Mouse (Mus musculus) common myeloid progenitor, adult 5-6 weeks (primary cell): ENCODE measurements around the gene Hivep1. TPM values are rescaled to one million over a fixed set of nuclear protein-coding genes. Genes with fewer than 3 reads are reported as not detected.

ENCODE experiments used
- ATAC-seq: replicated peaks from 2 replicates; pipeline ENCODE4 v1.8.0; 2016; ENCODE audit warnings: low read depth, mild to moderate bottlenecking, moderate TSS enrichment, inconsistent platforms; ENCODE audit not compliant: poor library complexity, severe bottlenecking
- total RNA-seq: library from RNA; stranded (forward); fragments of 200-1000, 187-1606 nt; gene quantifications from 2 replicates; pipeline ENCODE4 v1.2.3, GENCODE M21; 2017

Gene Hivep1
- total RNA-seq, 1 experiment from 2014 or later = 26.6 TPM

- ATAC-seq = peak; percentile 48
These were observed 56.8 kb downstream of the Hivep1 start for GRCm38 (mm10) chr13:42108483-42109215.

DNA sequence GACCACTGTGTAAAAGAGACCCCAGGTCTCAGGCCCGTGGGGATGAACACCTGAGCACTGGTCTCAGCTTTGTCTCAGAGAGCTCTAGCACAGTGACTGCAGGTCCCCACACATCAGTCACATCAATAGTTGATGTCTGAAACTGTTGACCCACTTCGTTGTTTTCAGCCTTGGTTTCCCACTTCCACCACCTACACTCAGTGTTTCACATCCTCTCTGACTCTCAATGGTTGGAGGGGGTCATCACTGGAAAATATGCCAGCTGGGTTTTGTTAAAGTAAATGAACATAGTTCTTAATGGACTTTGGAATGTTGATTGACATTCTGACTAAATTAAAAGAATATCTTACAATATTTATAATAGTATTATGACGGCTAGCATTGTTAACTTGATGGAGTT lies 58.6 kb downstream of the Hivep1 start:
- ATAC-seq = no peak

DNA sequence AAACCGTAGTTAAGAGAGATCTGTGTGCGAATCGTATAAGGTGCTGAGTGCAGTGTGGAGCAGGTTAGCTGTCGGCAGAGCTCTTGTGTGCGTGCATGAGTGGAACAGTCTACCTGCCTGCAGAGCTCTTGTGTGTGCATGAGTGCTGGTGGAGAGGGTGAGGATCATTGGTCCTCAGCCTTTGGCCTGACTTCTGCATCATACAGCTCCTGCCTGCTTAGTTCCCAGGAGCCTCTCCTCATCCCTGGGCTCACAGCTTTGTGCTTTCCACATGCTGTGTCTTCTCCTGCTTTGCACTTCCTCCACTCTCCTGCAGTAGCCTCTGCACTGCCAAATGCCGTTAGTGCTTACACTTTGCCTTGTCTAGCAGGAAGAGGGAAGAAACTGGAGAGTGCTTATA lies 60.2 kb downstream of the Hivep1 start:
- peak; percentile 33; the same call in 1 of the 2 replicates for ATAC-seq

GRCm38 (mm10) chr13:42112748-42113147 lies 60.9 kb downstream of the Hivep1 start:
- no peak for ATAC-seq

DNA sequence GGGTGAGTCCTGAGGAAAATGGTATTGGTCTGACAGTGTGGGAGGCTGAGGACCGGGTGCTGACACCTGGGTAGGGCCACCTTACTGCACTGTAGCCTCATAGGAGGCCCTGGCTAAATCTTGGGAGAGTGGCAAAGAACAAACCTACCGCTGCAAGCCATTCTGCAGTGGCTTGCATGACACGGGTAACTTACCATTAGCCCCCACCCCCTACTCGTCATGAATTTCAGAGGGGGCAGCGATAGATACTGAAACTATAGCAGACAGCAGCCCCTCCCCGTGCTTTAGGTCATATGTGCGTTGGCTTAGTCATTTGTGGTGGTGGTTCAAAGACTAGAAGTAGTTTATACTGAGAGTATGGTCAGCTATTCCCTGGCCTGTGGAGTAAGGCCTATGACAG lies 61.8 kb downstream of the Hivep1 start:
- ATAC-seq = no peak

- ATAC-seq = no peak
These were observed 64.5 kb downstream of the Hivep1 start for GRCm38 (mm10) chr13:42116301-42116700.

- 0 out of 2 replicates have a peak, but pooled peaks have one; percentile 4 for ATAC-seq
These were observed 67.2 kb downstream of the Hivep1 start for GRCm38 (mm10) chr13:42119062-42119461.

- ATAC-seq = 0 out of 2 replicates have a peak, but pooled peaks have one; percentile 15
These were observed 69.4 kb downstream of the Hivep1 start for GRCm38 (mm10) chr13:42121106-42121776.

DNA sequence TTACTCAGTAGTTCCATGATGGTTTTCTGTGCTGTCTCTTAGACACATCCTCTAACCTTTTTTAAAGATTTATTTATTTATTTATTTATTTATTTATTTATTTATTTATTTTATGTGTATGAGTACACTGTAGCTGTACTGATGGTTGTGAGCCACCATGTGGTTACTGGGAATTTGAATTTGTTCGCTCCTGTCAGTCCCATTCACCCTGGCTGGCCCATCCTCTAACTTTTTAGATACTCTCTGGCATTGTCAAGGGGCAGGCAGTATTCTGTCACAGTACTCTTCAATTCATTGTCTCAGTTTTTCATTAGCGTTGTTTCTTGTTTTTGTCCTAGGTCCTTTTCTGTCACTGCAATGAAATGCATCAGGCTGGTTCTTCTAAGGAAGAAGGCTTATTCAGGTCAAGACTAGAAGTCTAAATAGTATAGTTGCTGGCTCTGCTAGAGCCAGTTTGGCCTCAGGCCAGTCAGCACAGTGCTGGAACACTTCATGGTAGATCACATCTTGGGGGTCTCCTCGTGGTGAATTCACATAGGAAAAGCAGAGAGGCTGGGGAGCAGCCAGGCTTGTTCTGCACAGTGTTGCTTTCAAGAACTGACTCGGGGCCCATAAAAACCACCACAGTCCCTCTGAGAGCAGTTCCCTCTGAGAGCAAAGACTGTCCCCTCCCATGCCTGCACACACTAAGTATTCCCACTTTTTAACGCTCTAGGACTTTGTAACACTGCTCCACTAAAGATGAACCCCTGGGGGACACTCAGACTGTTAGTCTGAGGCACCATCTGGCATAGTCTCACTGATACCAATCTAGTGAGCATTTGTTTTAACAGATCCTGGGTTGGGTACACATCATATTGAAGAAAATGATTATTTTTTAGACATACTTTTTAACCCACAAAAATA lies 70.2 kb downstream of the Hivep1 start:
- ATAC-seq = no peak

- ATAC-seq = peak; percentile 73
These were observed 92.8 kb downstream of the Hivep1 start for GRCm38 (mm10) chr13:42144627-42145026.

DNA sequence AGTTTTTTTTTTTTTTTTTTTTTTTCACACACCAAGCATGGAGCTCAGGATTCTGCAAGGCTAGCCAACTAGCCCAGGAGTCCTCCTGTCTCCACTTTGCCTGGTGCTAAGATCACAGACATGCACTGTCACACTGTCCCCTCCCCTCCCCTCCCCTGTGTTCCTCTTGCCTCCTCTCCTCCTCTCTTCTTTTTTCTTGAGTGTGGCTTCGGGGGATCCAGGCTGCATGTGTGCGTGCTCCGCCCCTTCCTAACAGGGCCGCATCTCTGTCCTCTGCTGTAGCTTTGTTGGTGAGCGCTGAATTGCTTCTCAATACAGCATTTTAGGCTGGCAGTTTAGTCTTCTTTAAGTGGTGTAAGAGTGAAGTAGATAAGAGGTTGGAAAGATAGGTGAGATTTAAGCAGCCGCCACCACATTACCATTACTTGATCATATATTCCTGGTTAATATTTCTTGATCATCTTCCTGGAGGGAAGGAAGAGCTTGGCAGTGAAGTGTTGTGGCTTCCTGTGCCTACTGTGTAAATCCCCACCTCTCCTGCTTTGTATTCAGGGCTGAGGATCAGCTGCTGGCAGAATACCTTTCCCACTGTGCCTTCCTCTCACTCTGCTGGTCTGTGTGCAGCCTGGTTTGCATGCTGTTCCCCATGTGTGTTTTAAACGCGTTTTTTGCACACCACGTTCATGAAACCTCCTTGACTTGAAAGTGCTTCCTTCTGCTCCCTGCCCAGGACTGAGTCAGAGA lies 97.7 kb downstream of the Hivep1 start:
- peak; percentile 33; the same call in 1 of the 2 replicates for ATAC-seq

- ATAC-seq = peak; percentile 72
These were observed 98.2 kb downstream of the Hivep1 start for GRCm38 (mm10) chr13:42150072-42150450.

DNA sequence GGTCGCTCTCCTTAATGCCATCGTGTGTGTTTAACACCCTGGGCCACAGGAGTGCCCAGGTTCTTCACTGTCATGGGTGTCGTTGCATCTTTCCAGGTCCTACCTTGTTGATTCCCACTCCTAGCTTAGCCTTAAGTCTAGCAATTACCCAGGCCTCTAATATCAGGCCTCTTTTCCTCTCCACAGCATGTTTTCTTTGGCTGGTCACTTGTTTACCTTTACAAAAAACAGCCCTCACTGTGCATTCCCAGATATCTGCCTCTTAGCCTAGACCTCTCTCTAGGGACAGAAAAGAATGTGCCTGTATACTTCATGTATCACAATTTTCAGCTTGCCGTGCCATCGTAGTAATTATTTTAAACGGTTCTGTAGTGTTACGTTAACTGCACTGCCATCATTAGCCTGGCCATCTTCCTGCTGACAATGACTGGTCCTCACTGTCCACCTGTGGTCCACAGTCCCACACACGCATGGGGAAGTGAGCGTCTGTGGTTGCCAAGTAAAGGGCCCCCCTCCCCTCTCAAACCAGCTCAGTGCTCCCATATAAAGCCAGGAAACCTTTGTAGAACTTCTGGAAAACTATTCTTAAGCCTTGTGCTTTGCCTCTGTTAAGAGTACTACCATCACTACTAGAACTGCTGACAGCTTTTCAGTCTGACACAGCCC lies 98.8 kb downstream of the Hivep1 start:
- ATAC-seq = no peak

DNA sequence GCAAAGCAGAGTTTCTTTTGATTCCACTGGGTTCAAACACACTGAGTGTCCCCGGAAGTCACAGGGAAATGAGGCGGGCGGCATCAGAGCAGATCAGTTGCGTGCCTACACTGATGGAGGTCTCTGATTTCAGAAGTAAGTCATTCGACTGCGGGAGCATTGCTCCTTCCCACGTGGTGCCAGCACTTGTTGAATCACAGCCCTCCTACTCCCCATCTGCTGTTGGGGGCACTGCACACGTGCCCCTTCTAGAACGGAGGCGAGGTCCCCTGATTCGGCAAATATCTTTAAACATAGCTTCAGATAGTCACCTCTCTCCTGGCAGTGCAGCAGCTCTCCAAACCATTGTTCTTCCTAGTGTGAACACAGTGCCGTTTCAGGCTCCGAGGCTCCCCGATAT lies 106.4 kb downstream of the Hivep1 start:
- ATAC-seq = no peak

DNA sequence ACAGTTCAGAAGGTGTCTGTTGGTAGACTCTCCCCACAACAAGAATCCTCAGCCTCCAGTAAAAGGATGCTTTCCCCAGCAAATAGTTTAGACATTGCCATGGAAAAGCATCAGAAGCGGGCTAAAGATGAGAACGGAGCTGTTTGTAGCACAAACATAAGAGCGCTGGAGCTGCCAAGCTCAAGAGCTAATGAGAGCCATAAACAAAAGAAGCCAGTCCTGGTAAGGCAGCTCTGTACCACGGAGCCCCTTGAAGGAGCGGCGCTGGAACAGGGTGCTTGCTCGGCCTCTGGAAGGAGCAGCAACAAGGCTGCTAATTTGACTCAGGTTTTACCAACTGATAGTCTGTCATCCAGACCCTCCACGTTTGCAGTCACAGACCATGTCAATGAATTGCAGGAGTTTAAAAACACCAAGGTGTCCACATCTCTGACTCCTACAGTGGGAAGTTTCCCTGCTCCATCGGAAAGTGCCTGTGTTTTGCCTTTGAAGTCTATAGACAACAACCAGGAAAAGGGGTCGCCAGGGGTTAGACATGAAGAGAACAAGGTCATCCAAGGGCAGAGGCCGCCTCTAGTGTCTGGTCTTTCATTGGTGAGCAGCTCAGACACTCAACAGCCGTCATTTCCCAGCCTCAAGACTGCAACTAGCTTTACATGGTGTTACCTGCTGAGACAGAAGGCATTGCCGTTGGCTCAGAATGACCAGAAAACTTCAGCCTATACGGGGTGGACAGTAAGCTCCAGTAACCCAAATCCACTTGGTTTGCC lies 107.8 kb downstream of the Hivep1 start:
- ATAC-seq = no peak

DNA sequence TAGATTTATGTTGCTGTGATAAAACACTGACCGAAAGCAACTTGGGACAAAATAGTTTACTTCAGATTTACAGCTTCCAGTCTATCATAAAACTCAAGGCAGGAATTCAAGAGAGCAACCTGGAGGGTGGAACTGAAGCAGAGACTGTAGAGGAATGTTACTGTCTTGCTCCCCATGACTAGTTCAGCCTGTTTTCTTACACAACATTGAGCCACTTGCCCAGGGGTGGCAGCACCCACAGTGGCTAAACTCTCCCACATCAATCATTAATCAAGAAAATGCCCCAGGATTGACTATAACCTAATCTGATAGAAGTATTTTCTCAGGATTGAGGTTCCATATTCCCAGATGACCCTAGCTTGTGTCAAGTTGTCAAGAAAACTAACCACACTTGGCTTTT lies 119.0 kb downstream of the Hivep1 start:
- ATAC-seq = no peak

DNA sequence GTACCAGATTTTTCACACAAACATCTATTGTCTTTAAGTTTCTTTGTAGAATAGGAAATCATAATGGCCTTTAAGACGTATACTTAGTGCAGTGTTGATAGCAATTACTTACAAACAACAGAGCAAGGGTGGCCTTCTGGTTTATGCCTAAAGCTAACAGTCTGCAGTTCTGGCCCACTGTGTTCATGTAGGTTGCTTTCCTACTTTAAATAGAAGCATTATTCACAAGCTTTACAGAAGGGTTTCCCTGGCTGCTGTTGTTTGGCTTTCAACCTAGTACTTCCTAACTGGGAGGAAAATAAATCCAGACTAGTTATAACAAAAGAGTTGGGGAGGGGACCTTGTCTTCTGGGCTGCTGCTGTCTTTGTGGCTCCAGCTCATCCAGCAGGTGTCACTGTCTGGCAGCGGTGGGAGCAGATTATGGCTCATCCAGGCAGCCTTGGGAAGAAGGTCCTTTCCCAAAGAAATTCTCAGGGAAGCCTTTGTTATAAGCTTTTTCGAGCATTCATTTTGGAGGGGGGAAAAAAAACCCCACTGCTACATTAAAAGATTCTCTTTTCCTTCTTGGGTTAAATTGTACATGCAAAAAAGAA lies 123.1 kb downstream of the Hivep1 start:
- no peak for ATAC-seq

DNA sequence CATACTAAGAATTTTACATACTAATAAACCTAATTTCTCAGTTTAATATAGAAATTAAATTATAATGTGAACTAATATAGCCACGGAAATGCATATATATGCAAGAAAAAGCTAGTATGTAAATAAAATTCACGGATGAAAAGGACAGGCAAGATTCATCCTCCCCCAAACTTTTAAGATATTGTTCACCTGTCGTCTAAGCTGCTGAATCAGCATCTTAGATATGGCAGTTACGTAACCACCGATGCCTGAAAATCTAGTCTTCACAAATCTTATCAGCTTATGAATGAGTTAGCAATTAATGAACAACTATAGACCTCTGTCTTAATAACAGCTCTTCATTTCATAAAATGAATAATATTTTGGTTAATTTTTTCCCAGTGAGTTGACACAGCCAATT lies 130.8 kb downstream of the Hivep1 start:
- ATAC-seq = no peak
